Mouse (Mus musculus) monocyte, adult 5-6 weeks (primary cell): ENCODE data around the gene Abcc9. TPM values are rescaled to one million over a fixed set of nuclear protein-coding genes. Genes with fewer than 3 reads are reported as not detected.

Experiments
- ATAC-seq: fragments of 153-309, 156-312 bp; replicated peaks from 2 replicates; pipeline ENCODE4 v1.8.0; 2017; ENCODE audit warnings: mild to moderate bottlenecking; ENCODE audit not compliant: low TSS enrichment, insufficient number of reproducible peaks, severe bottlenecking, poor library complexity, low FRiP score
- total RNA-seq: library from RNA; stranded (forward); fragments of 200-1000, 200-491, 200-594 nt; gene quantifications from 3 replicates; pipeline ENCODE4 v1.2.3, GENCODE M21; 2017

The Abcc9 gene
- total RNA-seq, 1 experiment from 2014 or later, result not detected

- ATAC-seq, result no peak
These were observed 62.8 kb downstream of the Abcc9 start for GRCm38 (mm10) chr6:142639301-142639700.

- no peak for ATAC-seq
These were observed 66.5 kb downstream of the Abcc9 start for GRCm38 (mm10) chr6:142635654-142636053.

GRCm38 (mm10) chr6:142635185-142635583 is 66.9 kb downstream of the Abcc9 start:
- no peak for ATAC-seq

GRCm38 (mm10) chr6:142634530-142635184 is 67.5 kb downstream of the Abcc9 start:
- ATAC-seq, result no peak

- ATAC-seq, result no peak
These were observed 78.8 kb downstream of the Abcc9 start for GRCm38 (mm10) chr6:142623351-142623750.

- no peak for ATAC-seq
These were observed 85.5 kb downstream of the Abcc9 start for GRCm38 (mm10) chr6:142616659-142617058.

GRCm38 (mm10) chr6:142614324-142614723 is 87.8 kb downstream of the Abcc9 start:
- no peak for ATAC-seq

GRCm38 (mm10) chr6:142612366-142612765 is 89.7 kb downstream of the Abcc9 start:
- ATAC-seq, result no peak

- ATAC-seq, result no peak
These were observed 92.4 kb downstream of the Abcc9 start for GRCm38 (mm10) chr6:142609401-142610373.

- ATAC-seq, result no peak
These were observed 95.0 kb downstream of the Abcc9 start for GRCm38 (mm10) chr6:142607080-142607479.

GRCm38 (mm10) chr6:142602772-142603171 is 99.3 kb downstream of the Abcc9 start:
- ATAC-seq, result no peak

- no peak for ATAC-seq
These were observed 123.3 kb downstream of the Abcc9 start for GRCm38 (mm10) chr6:142578831-142579230.

- ATAC-seq, result no peak
These were observed 124.3 kb downstream of the Abcc9 start for GRCm38 (mm10) chr6:142577801-142578200.

GRCm38 (mm10) chr6:142572876-142573275 is 129.2 kb downstream of the Abcc9 start:
- ATAC-seq, result peak; percentile 52; the same call in 1 of the 2 replicates

- no peak; the same call in 1 of the 2 replicates for ATAC-seq
These were observed 130.3 kb downstream of the Abcc9 start for GRCm38 (mm10) chr6:142571629-142572360.

GRCm38 (mm10) chr6:142571055-142571618 is 131.0 kb downstream of the Abcc9 start, which contains the start of gene Kcnj8:
Gene Kcnj8 (minus strand): TSS chr6:142571614.
- ATAC-seq, result peak; percentile 34

GRCm38 (mm10) chr6:142570046-142570770 is 131.9 kb downstream of the Abcc9 start:
- ATAC-seq, result no peak

GRCm38 (mm10) chr6:142568713-142569357 is 133.3 kb downstream of the Abcc9 start:
- ATAC-seq, result no peak
